Mouse (Mus musculus) 416B (cell line): ENCODE measurements around the gene Rnls.

ENCODE experiments used
- DNase-seq: peaks from one replicate; pipeline ENCODE4 v3.0.0; 2011; ENCODE audit warnings: low read depth

The Rnls gene

GRCm38 (mm10) chr19:33262421-33262820 is 129.7 kb downstream of the Rnls start:
- DNase-seq, result peak; percentile 77

- DNase-seq, result no peak
These were observed 132.9 kb downstream of the Rnls start for GRCm38 (mm10) chr19:33259164-33259563.

GRCm38 (mm10) chr19:33253893-33254292 is 138.2 kb downstream of the Rnls start:
- no peak for DNase-seq

GRCm38 (mm10) chr19:33252226-33252625 is 139.9 kb downstream of the Rnls start:
- DNase-seq, result no peak

GRCm38 (mm10) chr19:33244196-33244595 is 147.9 kb downstream of the Rnls start:
- DNase-seq, result no peak

GRCm38 (mm10) chr19:33240386-33240785 is 151.7 kb downstream of the Rnls start:
- DNase-seq, result no peak

- DNase-seq, result peak; percentile 39
These were observed 159.2 kb downstream of the Rnls start for GRCm38 (mm10) chr19:33232902-33233301.

- peak; percentile 25 for DNase-seq
These were observed 160.8 kb downstream of the Rnls start for GRCm38 (mm10) chr19:33231303-33231702.

- peak; percentile 85 for DNase-seq
These were observed 165.1 kb downstream of the Rnls start for GRCm38 (mm10) chr19:33227004-33227403.

GRCm38 (mm10) chr19:33225858-33226705 is 166.0 kb downstream of the Rnls start:
- DNase-seq, result peak; percentile 65

- no peak for DNase-seq
These were observed 167.1 kb downstream of the Rnls start for GRCm38 (mm10) chr19:33225002-33225376.

- peak; percentile 96 for DNase-seq
These were observed 167.7 kb downstream of the Rnls start for GRCm38 (mm10) chr19:33224181-33225001.

GRCm38 (mm10) chr19:33223766-33224165 is 168.3 kb downstream of the Rnls start:
- no peak for DNase-seq

- peak; percentile 89 for DNase-seq
These were observed 168.8 kb downstream of the Rnls start for GRCm38 (mm10) chr19:33223276-33223675.

- peak; percentile 97 for DNase-seq
These were observed 169.4 kb downstream of the Rnls start for GRCm38 (mm10) chr19:33222595-33223223.

- no peak for DNase-seq
These were observed 174.2 kb downstream of the Rnls start for GRCm38 (mm10) chr19:33217791-33218300.

GRCm38 (mm10) chr19:33209709-33210108 is 182.4 kb downstream of the Rnls start:
- no peak for DNase-seq

GRCm38 (mm10) chr19:33207991-33208390 is 184.1 kb downstream of the Rnls start:
- DNase-seq, result no peak

GRCm38 (mm10) chr19:33205389-33205788 is 186.7 kb downstream of the Rnls start:
- DNase-seq, result peak; percentile 69

- no peak for DNase-seq
These were observed 189.7 kb downstream of the Rnls start for GRCm38 (mm10) chr19:33202422-33202821.

- DNase-seq, result no peak
These were observed 190.9 kb downstream of the Rnls start for GRCm38 (mm10) chr19:33201181-33201580.

- no peak for DNase-seq
These were observed 200.0 kb downstream of the Rnls start for GRCm38 (mm10) chr19:33192064-33192463.
